Mouse (Mus musculus): ENCODE data around the gene Cyren.

- TF ChIP-seq EP300 (optimal IDR thresholded peaks at IDR 0.05) (no peak), CTCF (IDR thresholded peaks at IDR 0.05; ENCODE audit: low read depth) (no peak)
Observed at GRCm38 (mm10) chr6:34875268-34875761, 2.5 kb downstream of the Cyren start.

All from stomach, postnatal 0 days (tissue).